Mouse (Mus musculus) layer of hippocampus, adult 6 months (tissue): ENCODE results near the gene Rhob. TPM values are rescaled to one million over a fixed set of nuclear protein-coding genes. Genes with fewer than 3 reads are reported as not detected.

Experiments
- long read RNA-seq, 2 experiments: library from polyadenylated mRNA; unstranded; transcript quantifications; one replicate each; pipeline ENCODE4 v2.0.0; 2019 to 2020
- polyA plus RNA-seq: library from polyadenylated mRNA; unstranded; fragments of <200 nt; fragmentation: Nextera tagmentation; gene quantifications from 2 replicates; pipeline ENCODE4 v1.2.3, GENCODE M21; 2021

Rhob gene
- polyA plus RNA-seq, result 42.2 and 53.1 TPM in 2 replicates
- long read RNA-seq, experiment 1, transcript Rhob-201 (1 exons, 2,349 nt), result major isoform, 77 of 77 reads
- long read RNA-seq, experiment 1, partial matches to known transcripts, result 0 of 77 reads
- long read RNA-seq, experiment 1, other reads (novel, unspliced or antisense), result 0 of 77 reads
- long read RNA-seq, experiment 2, transcript Rhob-201 (1 exons, 2,349 nt), result major isoform, 168 of 168 reads
- long read RNA-seq, experiment 2, partial matches to known transcripts, result 0 of 168 reads
- long read RNA-seq, experiment 2, other reads (novel, unspliced or antisense), result 0 of 168 reads

DNA sequence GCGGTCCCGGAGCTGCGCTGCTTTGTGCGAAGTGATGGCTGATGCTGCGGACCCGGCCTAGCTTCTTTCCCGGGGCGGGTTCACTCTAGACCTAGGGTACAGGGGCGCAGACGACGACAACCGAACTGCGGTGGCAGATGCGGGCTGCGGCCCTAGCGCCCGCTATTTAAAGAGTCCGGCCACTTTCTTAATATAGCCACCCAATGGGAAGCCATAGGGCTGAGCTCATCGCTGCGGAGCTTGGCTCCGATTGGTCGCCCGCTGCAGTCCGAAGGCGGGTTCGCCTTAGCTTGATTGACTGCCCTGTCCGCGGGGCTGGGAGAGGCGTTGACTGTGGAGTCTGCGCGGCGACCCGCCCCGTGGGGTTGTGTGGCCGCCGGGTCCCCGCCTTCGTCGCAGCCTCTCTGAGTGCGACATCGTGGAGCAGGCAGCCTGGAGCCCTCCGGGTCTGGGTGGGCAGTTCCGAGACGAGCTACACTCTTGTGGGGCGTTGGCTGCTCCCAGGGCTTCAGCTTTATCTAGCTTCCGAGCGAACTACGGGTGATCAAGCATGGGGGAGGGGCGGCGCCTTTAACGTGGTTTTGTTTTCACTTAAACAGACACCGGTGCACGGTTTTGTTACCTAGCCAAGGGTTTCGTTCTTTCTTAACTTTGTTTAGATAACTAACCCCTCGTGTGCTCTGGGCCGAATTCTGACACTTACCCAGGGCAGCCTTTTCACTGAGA, at the start of gene Rhob:
Rhob (minus strand) TSS at position 139 of the 726 bp plus-strand sequence.

Other genes with a start within 250 kb of the Rhob start
- gene Gdf7, start 198.1 kb downstream of the Rhob start, polyA plus RNA-seq, result not detected in 2 replicates
- 4.2 and 4.3 TPM in 2 replicates for gene Hs1bp3, start 186.6 kb downstream of the Rhob start, polyA plus RNA-seq
- not detected in 2 replicates for gene Slc7a15, start 99.1 kb upstream of the Rhob start, polyA plus RNA-seq
- 16.6 and 17.2 TPM in 2 replicates for gene Pum2, start 174.1 kb upstream of the Rhob start, polyA plus RNA-seq